Mouse (Mus musculus): ENCODE data around the gene Igf2r. TPM values are rescaled to one million over a fixed set of nuclear protein-coding genes. Genes with fewer than 3 reads are reported as not detected.

The Igf2r gene
- total RNA-seq, 2 experiments from 2014 or later: 33.2 to 35.2 TPM

DNA sequence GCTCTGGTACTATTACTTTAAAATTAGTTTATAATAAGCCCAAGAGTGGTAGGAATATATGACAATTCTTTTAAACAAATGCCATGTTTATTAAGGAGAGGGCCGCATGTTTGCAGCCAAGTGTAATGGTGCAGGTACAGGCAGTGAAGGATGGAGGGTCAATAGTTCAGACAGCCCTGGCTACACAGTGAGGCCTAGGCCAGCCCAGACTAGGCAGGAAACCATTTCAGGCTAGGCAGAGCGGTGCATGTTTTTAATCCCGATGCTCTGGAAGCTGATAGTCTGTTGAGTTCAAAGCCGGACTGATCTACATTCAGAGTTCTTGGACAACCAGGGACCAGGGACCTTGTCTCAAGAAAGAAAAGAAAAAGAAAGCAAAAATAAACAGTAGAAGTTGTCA is 17.8 kb downstream of the Igf2r start:
- intact Hi-C loops (cut with DNase I): no loop called here

DNA sequence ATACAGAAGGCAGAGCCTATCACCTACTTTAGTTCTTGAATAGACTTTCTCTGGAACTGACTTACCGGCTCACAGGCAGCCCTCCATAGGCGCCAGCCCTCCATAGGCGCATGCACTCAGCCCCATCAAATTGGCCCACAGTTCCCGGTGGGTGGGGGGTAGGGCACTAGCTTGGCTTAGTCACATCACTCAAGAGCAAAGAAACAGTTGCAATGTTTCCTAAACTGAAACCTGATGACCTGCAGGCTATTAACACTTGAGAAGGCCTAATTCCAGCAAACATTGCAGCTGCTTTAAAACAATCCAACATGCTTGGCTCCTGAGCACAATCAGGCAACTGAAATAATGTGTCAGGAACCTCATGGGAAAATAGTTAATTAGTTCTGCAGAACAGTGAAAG is 18.2 kb downstream of the Igf2r start:
- intact Hi-C loops (cut with DNase I): no loop called here

More for the DNA sequence above, 17.8 kb downstream of the Igf2r start:
- DNase-seq: no peak

DNA sequence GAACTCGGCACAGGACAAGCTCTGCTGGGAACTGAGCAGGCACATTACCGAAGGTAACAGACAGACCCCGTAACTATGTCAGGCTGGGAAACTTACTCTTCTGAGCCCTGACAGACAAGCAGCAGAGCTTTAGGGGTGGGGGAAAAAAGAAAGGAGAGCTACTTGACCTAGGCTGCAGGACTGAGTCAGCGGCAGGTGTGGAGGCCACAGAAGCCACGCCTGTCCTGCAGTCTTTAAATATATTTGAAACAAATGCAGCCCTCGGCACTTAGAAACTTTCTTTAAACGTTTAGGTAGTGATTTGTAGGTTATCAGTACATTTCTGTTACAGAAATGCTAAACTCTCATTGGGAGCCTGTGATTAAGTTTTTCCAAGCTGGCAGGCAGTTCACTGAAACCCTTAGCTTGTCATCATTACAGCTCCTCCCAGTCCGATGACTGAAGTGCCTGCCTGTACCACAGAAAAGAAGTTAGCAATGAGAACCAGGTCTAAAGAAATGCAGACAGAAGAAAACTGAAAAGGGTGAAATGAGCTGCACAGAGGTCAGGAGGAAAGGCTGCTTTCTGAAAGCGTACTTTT is 18.8 kb downstream of the Igf2r start:
- DNase-seq: no peak

More for the DNA sequence above, 18.2 kb downstream of the Igf2r start:
- DNase-seq: no peak

DNA sequence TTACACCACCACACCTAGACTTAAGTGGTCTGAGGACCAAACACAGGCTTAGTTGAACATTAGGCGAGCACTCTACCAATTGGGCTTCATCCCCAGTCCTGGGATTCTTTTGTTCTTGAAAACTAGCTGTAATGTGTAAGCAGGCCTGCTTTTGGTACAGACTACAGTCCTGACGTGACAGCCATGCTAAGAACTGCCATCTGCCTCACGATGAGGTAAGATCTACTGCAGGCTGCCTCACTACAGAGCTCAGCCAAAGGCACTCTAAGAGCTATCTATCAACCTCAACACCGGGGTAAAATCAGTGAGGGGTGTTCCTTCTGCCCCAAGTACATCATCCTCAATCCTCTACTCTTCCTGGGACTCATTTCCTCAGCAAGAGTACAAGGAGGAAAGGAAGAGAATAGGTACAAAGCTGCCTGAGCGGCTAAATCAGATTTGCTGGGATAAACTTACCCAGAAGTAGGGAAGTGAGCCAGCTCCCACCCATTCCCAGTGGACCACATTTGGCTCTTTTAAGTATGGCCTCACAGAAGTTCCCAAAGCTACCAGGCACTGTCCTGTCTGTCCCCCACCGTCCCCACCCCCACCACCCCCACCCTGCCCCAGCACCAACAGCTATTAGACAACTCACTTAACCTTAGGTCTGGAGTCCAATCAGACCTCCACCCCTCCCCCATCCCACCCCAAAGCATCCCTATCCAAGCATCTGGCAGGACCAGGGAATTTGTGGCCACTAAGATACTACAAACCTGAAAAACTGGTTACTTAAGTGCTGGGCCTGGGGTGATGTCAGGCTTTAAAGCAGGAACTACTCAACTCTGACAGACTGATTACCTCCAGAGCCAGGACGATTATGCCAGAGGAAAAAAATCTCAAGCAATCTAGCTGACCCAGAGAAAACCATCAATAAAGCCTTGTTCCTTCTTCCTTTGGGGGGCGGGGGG is 19.8 kb downstream of the Igf2r start:
- DNase-seq: no peak
- intact Hi-C loops (cut with DNase I): no loop called here

More for the DNA sequence above, 18.8 kb downstream of the Igf2r start:
- intact Hi-C loops (cut with DNase I): no loop called here

DNA sequence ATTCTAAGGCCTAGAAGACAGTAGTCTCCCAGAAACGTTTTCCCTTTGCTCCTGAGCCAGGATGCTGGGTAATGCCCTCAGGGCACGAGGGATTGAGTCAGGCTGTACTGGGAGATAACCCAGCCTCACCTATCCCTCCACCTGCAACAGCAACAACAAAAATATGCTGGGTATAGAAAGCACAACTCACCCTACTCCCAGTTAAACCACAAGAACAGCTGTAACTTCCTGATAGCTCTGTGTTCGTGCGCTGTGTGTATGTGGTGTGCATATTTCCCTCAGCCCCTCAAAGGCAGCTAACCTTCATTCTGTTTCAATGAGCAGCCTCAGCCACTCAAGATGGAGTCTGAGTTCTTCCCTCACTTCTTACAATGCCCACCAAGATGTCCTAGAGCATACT is 23.7 kb downstream of the Igf2r start:
- no peak for DNase-seq
- intact Hi-C loops (cut with DNase I): no loop called here

DNA sequence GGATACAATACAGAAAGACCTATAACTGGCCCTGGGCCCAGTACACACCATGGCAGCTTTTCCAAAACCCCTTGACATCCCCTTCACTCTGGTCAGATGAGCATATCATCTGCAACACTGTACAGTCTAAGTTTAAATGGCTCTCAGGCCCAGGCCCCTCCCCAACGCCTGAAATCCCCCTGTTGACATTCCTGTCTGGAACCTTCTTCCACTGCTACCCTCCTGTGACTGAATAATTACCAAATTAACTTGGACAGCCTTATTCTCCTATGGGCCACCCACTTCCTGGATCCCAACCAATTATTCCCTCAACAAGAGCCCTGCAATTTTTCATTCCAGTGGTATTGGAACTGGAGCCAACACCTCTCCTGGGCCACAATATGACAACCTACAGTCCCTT is 25.4 kb downstream of the Igf2r start:
- intact Hi-C loops (cut with DNase I): no loop called here
- DNase-seq: peak; percentile 30

DNA sequence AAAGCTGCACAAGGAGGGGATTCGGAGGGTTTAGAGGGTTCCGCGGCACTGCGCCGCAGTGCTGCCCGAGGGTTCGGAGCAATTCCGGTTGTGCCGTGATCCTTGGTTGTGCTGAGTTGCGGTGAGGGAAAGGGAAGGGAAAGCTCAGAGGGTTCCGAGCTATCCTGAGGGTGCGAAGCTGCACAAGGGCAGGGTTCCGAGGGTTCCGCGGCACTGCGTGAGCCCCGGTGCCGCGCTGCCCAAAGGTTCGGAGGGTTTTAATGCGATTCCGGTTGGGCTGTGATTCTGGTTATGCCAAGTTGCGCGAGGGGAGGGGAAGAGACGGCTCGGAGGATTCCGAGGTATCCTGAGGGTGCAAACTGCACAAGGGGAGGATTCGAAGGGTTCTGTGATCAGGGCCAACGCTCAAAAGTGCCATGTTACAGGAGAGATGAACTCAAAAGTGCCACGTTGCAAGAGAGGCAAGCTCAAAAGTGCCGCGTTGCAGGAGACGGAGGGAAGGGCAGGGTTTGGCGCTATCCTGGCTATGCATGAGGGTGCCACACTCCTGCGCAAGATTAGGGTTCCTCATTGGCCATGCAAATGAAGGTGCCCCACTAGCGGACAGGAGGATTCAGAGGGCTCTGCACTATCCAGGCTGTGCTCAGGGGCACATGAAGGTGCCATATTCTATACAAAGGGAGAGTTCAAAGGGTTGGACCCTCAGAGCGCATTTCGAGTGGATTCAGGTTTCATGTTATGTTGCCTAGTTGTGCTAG is 27.1 kb downstream of the Igf2r start:
- DNase-seq: no peak
- intact Hi-C loops (cut with DNase I): no loop called here

DNA sequence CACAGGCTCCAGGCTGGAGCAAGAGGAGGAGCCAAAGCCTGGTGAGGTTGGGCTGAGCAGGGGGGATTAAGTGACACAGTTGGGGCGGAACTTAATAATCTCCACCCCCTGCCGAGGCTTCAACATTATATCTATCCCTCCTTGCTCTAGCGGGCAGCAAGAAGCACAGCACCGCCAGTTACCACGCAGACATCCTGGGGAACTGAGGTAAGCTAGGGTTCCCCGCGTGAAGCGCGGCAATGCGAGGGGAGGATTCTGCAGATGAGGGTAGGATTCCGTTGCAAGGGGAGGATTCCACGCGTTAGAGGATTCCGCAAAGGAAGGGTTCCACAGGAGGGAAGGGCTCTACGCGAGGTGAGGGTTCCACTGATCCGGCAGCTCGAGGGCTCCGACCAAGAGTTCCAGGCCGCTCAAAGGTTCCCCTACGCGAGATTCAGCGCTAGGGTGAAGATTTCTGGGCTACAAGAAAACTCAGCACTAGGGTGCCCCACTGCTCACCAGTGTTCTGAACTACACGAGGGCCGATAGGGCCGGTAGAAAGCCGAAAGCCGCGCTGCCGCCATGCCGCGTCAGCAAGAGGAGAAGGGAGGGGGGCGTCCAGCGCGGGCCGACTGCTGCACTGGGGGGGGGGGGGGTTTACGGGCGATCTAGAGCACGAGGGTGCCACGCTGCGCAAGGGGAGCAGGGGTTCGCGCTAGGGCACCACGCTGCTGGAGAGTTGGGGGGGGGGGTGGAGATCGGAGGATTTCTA is 28.1 kb downstream of the Igf2r start:
- DNase-seq: peak; percentile 56
- intact Hi-C loops (cut with DNase I): no loop called here

DNA sequence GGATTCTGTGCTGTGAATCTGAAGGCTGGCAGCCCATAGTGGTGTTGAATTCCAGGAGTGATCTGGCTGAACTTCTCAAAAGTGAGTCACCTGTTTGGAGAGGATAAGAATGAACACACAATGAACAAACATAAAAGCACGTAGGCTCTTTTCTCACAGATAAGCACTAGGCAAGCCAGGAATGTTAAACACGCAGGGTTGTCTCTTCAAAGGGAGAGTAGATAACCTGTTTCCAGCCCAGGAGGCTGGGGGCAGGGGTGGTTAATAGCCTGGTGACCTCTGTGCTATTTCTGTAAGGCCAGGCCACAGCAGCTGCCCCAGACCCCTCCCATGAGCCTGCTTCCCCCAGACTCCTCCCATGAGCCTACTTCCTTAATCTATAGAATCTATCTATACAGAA is 29.1 kb downstream of the Igf2r start:
- intact Hi-C loops (cut with DNase I): no loop called here
- DNase-seq: no peak

DNA sequence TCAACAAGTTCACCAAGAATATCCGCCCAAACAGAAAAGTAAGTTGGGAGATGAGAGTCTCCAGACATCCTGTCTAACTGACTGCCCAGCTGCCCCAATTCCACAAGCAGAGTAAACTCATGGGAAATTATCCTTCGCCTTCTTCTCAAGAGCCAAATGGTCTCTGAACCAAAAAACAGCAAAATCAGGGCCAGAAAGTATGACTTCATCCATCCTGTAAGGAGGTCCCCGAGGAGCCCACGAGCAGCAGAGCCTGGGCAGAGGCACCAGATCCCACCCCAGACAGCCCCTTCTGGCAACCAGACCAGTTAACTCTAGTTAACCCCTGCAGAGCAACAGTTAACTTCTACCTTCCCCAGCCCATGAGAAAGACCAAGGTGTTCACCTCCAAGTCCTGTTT is 29.9 kb downstream of the Igf2r start:
- intact Hi-C loops (cut with DNase I): no loop called here
- DNase-seq: no peak

DNA sequence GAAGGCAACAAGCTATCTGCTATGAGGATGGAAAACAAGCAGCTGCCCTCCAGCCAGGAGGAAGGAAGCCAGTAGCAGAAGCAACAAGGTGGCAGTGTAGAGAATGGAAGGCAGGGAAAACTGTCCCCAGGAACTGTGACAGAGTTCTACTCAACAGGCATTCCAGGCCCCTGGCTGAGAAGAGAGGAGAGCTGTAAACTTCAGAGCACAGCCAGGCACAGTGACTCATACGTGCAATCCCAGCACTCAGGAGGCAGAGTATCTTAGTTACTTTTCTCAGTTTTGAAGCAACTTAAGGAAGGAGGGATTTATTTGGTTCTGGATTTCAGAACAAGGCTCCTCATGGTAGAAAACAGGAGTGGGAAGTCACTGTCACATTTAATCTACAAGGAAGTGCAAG is 31.5 kb downstream of the Igf2r start:
- no peak for DNase-seq
- intact Hi-C loops (cut with DNase I): no loop called here

DNA sequence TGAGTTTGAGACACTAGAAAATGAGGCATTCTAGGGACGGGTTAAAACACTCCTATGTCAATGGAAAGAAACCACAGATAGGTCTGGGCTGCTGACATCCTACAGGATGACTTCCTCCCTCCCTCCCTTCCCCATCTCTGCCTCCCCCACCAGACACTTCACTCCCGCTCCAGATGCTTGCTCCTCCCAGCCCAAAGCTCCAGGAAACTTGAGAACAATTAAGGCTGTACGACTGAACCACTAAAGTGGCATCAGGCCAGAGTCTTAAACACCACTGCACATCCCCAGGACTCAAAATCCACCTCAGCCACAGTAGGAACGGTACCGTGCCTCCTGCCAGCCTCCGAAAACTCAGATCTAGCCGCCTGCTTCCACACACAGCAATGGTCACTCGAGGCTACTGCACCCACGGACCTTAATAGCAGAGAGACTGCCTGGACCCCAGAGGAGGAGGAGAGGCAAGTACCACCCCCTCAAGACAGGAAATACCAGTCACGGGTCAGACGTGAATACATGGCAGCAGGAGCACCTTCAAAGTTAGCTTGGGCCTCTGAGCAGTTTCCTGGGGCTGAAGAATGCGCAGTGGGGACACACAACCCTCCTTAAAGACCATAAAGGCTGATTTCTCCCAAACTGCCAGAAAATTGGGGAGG is 35.1 kb downstream of the Igf2r start:
- no peak for DNase-seq
- intact Hi-C loops (cut with DNase I): no loop called here

DNA sequence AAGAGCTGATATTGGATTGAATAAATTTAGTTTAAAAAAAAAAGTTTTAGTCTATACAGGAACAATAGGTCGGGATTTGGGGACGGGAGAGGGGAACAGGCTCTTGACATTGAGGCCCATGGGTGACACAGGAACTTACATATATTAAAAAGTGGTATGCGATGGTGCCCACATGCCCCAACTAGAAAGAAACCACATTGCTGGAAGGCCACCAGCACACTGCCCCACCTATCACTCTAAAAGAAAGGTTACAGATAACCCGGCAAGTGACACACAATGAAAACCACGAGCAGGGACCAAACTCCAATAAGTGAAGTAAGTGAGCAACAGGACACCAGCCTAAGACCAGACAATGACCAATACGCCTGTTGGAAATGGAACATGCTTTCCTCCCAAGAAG is 36.3 kb downstream of the Igf2r start:
- intact Hi-C loops (cut with DNase I): no loop called here

DNA sequence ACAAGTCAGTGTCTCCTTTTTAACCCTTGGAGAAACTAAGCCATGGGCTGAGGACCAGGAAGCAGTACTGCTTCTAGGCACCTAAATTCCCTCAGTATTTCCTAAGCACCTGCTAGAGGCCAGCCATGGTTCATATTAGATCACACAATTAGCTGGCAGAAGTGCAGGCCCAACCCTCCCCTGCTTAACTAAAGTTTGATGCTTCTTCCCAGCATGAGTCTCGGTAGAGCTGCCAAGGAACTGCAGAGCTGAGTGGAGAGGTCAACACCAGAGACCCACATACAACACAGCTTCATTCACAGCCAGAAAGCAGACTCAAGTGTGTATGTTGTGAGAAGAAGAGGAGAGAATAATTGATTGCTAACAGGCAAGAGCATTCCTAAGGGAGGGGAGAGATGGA is 40.9 kb downstream of the Igf2r start:
- intact Hi-C loops (cut with DNase I): no loop called here

More for the DNA sequence above, 36.3 kb downstream of the Igf2r start:
- no peak for DNase-seq

DNA sequence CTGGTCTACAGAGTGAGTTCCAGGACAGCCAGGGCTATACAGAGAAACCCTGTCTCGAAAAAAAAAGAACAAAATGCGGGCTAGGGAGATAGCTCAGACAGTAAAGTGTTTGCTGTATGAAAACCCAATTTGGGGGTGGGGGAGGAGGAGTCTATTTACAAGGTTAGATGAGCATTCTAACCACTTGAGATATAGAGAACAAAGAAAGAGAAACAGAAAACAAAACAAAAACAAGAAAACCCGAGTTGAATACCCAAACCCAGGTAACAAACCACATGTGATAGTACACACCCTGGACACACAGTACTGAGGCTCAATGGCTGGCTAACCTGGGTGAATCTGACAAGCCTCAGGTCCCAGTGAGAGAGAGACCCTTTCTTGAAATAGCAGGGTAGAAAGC is 41.7 kb downstream of the Igf2r start:
- no peak for DNase-seq
- intact Hi-C loops (cut with DNase I): no loop called here

More for the DNA sequence above, 40.9 kb downstream of the Igf2r start:
- peak; percentile 59 for DNase-seq

DNA sequence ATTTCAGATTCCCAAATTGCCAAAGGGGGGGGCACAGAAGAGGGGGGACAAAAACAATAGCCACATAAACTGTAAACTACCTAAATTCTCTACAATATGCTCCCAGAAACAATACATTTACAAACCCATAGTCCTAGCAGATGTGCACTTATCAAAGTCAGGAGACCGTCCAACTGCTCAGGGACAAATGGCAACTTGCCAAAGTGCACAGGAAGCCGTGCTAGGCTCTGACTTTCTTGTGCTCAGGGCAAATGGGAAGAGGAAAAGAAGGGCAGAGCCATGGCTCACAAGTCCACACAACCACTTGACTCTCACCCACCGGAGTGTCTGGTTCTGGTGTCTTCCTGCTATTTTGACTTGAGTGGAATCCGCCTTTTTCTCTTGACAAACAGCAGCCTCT is 43.6 kb downstream of the Igf2r start:
- peak; percentile 60 for DNase-seq
- intact Hi-C loops (cut with DNase I): no loop called here

DNA sequence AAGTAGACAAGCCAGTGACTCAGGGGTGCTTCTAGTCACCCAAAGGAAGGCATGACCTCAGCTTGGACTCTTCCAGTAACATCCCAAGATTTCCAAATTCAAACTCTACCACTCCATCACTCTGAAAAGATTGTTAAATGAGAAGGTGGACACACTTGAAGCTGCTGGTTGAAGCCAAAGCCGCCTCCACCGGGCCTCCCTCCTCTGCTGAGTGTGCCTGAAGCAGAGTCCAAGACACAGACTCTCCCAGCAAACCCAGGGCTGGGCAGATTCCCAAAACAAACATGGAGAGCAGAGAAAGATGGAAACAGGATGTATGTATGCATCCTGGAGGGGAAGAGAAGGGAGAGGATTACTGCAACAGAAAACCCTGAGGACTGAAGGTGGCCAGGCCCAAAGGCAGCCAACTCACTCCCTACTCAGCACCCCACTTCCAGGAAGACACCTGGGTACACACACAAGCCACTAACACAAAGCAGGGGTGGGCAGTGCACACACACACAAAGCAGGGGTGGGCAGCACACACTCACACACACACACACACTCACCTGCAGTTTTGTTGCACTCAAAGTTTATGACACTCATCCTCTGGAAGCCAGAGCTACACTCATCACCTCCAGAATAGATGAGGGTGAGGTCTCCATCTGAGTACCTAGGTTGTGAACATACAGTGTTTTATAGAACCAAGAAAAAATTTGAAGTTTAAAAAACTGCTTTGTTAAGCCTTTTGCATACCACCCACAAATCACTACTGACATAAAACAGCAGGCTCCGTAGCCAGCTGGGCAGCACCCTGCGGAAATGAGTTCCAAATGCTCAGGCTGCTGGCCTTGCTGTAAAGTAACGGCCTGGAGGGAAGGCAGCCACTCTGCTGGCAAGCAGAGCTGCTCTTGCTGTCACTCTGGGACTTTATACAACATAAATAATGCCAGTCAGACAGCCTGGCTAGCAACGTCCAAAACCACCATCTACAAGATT is 44.4 kb downstream of the Igf2r start:
- DNase-seq: peak; percentile 40
- intact Hi-C loops (cut with DNase I): no loop called here

DNA sequence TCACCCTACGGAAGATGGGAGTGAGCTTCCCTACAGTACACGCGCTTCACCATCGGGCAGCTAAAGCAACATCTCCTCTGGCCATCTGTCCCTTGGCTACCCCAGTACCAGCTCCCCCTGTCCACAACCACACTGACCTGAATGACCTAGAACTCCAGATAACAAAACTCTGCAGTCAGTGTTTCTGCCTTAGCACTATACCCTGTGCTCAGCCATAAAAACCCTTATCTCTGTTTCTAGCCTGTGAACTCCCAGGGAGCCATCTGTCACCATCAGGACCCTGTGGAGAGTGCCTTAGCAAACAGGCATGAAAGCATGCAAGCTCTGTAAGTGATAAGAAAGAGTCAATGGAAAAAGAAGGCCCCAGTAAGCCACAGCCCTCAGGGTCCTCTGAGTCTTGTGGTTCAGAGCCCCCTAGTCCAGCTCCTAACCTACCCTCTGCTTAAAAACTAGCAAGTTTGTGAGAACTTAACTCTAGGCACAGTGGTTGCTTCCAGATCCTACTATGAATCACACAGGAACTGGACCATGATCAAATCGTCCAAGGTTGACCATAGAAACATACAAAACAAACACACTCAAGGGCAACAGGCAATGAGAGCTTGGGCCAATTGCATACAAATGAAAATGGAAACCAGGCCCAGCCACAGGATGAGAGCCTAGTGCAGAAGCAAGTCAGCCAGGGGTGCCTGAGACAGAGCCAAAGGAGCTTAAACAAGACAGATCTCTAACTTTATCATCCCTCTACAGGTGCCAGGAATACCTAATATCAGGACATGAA is 45.3 kb downstream of the Igf2r start:
- DNase-seq: no peak
- intact Hi-C loops (cut with DNase I): no loop called here

All from left cerebral cortex, postnatal 4 days (tissue).